Mouse (Mus musculus) B cell, adult 2 months (primary cell): Measurements from ENCODE around the gene Col1a1.

Source experiments
- DNase-seq, 2 experiments: peaks; one replicate each; pipeline ENCODE4 v3.0.0; 2022

Gene Col1a1

GRCm38 (mm10) chr11:94936045-94936444 lies at the start of gene Col1a1:
TSS of gene Col1a1 (plus strand) at chr11:94936224.
- DNase-seq = no peak

GRCm38 (mm10) chr11:94891155-94891554 lies 44.9 kb upstream of the Col1a1 start:
- no peak for DNase-seq

GRCm38 (mm10) chr11:94896753-94897376 lies 39.2 kb upstream of the Col1a1 start:
- DNase-seq = no peak

GRCm38 (mm10) chr11:94901231-94901630 lies 34.8 kb upstream of the Col1a1 start:
- DNase-seq = no peak

- no peak for DNase-seq
These were observed 31.7 kb upstream of the Col1a1 start for GRCm38 (mm10) chr11:94904306-94904705.

GRCm38 (mm10) chr11:94910971-94911370 lies 25.1 kb upstream of the Col1a1 start:
- no peak for DNase-seq

- no peak for DNase-seq
These were observed 23.5 kb upstream of the Col1a1 start for GRCm38 (mm10) chr11:94912568-94912967.

GRCm38 (mm10) chr11:94913302-94914090 lies 22.5 kb upstream of the Col1a1 start:
- no peak for DNase-seq

- no peak for DNase-seq
These were observed 20.2 kb upstream of the Col1a1 start for GRCm38 (mm10) chr11:94915675-94916403.

- DNase-seq = no peak
These were observed 19.5 kb upstream of the Col1a1 start for GRCm38 (mm10) chr11:94916477-94916876.

GRCm38 (mm10) chr11:94917717-94918116 lies 18.3 kb upstream of the Col1a1 start:
- DNase-seq = no peak

- no peak for DNase-seq
These were observed 15.0 kb upstream of the Col1a1 start for GRCm38 (mm10) chr11:94920996-94921401.

GRCm38 (mm10) chr11:94924977-94925376 lies 11.0 kb upstream of the Col1a1 start:
- no peak for DNase-seq

- DNase-seq = no peak
These were observed 9.6 kb upstream of the Col1a1 start for GRCm38 (mm10) chr11:94926431-94926830.

GRCm38 (mm10) chr11:94927771-94928291 lies 8.2 kb upstream of the Col1a1 start:
- DNase-seq = no peak

GRCm38 (mm10) chr11:94928820-94929219 lies 7.2 kb upstream of the Col1a1 start:
- DNase-seq = no peak

- DNase-seq = no peak
These were observed 6.4 kb upstream of the Col1a1 start for GRCm38 (mm10) chr11:94929599-94929998.

- no peak for DNase-seq
These were observed 5.9 kb upstream of the Col1a1 start for GRCm38 (mm10) chr11:94930151-94930550.

GRCm38 (mm10) chr11:94933584-94933983 lies 2.4 kb upstream of the Col1a1 start:
- no peak for DNase-seq

- no peak for DNase-seq
These were observed 1.5 kb upstream of the Col1a1 start for GRCm38 (mm10) chr11:94934526-94934925.

- peak; percentile 85 for DNase-seq
These were observed 849 bp downstream of the Col1a1 start for GRCm38 (mm10) chr11:94936851-94937295.

GRCm38 (mm10) chr11:94937335-94937781 lies 1.3 kb downstream of the Col1a1 start:
- no peak for DNase-seq

- peak in 1 of 2 experiments; percentile 5 for DNase-seq
These were observed 1.8 kb downstream of the Col1a1 start for GRCm38 (mm10) chr11:94937787-94938186.
